Mouse (Mus musculus) frontal cortex, postnatal 25 days (tissue): ENCODE data around the gene Rtkn2.

Experiments
- DNase-seq, 2 experiments: peaks; one replicate each; pipeline ENCODE4 v3.0.0; 2022; ENCODE audit warnings: low spot score in 2 of 2

Gene Rtkn2

DNA sequence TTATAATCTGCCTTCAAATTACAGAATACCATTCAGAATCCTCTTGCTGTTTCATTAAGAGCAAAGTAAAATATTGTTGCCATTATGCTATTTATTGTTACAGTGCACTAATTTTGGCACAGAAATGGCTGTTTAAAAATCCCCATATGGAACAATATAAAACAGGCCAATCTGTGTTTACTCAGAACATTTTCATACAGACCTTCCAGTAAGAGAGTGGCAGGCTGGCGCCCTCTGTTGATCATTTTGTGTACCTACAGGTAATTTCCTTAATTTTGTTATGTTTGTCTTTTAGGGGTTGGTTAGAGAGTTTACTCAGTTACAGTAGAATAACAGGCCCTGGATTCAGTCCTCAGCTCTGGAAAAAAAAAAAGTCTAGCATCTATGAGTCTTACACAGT, 16.8 kb downstream of the Rtkn2 start:
- no peak for DNase-seq

DNA sequence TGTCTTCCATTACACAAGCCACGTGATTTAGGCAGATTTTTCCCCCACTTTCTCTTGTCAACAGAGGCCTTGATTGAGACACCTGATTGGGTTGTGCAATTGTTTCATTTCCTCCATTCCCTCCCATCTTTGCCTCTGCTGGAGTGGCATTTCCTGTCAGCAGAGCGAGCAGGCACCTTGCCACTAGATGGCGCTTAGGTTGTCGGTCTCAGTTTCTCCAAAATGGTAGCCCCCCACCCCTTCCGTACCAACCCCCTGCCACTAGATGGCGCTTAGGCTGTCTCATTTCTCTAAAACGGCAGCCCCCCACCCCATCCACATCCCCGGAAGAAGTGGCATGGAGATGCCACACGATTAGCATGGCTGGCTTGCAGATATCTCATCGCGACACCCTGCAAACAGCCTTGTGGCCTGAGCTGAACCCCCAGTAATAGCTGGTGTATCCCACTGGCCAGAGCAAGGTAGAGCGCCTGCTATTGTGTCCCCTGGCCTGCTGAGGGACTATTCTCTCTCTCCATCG, 18.8 kb downstream of the Rtkn2 start:
- DNase-seq = peak; percentile 35 to 42

DNA sequence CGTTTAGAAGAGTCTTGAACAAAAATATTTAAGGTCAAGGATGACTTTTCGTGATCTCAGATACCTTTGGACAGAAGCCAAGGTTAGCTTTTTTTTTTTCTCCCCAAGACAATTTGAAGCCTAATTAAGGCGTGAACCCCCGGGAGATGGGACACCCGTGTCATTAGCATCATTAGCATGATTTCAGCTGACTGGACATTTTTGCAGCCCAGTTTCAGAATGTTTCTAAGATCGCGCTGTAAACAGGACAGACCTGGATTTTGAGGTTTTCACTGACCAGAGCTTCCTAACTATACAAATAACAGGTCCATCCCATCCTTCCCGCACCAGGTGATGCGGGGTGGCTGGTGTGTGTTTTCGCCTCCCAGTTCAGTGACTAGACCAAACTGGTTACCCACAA, 19.8 kb downstream of the Rtkn2 start:
- DNase-seq = no peak

DNA sequence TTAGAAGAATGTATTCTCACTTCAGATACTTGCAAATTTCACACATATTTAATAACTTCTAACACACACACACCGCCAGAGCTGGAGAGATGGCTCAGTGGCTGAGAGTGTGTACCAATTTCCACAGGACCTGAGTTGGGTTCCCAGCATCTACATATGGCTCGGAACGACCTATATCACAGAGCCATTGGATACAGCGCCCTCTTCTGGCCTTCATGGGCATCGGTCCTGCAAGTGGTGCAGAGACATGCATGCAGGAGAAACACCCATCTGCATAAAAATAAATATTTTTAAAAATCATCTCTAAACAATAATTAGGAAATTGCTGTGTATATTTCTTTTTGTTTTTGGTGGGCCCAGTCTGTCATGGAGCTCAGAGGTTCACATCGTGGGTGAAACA, 22.1 kb downstream of the Rtkn2 start:
- DNase-seq = no peak

DNA sequence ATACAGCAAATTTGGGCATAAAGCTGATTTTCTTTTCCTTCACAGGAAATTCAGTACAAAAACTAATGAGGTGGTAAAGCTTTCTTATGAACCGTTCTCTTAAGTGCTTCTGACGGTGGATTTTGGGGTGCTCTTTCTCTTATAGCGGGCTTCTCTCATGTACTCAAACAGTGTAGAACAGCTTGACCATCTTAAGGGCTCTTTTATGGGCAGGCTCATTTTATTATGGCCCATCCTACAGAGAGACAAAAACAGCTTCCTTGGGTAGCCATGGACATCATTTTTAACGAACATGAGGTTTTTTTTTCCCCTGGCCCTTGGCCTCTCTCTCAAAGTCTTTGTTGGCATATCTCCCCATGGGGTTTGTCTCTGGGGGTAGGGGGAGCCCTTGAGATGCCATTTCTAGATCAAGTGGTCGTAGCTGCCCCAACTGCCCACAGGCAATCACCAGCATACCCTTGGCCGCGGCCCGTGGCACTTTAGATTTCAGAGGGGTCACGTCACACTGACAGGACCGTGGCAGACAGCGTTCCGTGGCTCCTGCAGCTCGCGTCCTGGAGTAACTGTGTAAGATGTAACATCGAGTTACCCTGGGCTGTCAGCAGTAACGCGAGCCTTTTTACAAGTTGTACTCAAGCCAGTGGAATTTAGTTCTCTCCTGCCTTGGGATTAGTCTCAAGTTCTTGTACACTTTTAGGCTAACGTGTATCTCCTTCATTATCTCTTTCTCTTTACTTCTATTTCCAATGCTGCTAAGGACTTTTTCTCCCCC, 24.5 kb downstream of the Rtkn2 start:
- DNase-seq = no peak

DNA sequence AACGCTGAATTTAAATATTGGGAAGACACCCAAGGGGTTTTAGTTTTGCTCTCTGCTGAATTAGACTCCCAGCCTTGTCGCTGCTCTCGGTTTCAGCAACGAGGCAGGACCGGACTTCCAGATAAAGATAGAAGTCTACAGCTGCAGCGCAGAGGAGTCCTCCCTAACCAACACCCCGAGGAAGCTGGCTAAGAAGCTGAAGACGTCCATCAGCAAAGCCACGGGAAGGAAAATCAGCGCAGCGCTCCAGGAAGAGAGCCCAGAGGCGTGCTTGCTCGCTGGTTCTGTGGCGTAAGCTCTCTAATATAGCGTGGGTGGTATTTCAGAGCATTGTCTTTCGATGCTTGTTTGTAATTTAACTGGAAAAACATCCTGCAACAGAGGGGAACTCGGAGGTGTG, 26.0 kb downstream of the Rtkn2 start:
- DNase-seq = no peak

DNA sequence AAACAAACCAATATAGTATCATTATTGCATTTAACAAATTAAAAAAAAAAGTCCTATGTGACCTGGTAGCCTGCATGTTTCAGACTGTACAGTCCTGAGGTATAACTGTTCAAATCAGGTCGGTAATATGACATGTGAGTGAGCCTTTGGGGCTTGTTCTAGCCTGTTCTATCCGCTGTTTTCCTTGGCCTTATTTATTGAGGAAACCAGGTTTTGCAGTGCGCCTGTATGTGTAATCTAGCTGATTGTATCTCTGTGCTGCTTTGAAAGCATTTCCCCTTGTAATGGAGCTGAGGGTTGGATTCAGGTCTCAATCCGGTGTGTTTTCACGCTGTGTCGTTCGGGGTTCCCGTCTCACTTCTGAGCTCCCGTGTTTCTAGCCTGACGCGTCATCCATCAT, 27.1 kb downstream of the Rtkn2 start:
- no peak for DNase-seq

DNA sequence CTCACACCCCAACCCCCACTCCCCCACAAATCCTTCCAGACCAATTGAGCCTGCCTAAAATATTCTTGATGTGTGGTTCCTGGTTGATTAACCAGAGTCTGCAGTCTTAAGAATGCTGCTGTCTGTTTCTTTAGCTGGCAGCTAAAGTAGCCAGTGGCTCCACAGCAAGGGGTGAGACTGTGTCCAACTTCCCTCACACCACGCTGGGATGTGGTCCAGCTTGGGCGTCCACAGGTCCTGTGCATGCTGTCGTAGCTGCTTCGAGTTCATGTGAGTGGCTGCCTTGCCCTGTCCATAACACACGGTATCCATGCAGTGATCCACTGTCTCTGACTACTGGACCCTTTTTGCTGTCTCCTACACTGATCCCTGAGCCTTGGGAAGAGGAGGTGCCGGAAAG, 27.7 kb downstream of the Rtkn2 start:
- DNase-seq = no peak

DNA sequence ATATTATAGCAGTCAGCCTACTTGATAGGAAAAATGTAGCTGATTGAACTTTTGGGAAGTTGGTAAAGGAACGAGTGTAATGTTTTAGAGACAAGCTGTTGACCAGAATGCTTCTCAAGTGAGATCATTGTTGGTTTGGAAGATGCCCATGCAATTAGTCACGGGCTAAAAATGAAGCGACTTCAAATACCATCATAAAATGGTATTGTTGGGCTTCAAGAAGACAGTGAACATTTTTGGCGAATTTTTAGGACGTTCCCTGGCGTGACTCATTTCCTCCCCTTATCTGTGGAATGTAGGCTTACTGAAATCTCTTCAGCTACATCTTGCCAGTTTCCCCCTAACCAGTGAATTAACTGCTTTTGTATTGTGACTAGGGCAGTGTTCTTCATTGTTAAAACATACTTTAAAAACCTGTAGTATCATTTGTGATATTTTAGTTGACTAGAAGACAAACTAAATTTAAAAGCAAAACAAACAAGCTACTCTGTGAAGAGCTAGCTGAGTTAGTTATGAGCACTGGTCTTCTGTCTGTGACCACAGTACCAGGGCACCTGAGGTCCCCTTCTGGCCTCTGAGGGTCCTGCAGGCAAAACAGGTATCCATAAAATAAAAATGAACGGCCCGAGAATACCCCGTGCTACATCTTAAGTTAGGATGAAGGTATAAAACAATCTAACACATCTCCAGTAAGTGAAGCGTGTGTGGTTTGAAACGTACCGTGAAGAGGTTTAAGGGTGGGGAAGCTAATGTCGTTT, 29.0 kb downstream of the Rtkn2 start:
- no peak for DNase-seq

DNA sequence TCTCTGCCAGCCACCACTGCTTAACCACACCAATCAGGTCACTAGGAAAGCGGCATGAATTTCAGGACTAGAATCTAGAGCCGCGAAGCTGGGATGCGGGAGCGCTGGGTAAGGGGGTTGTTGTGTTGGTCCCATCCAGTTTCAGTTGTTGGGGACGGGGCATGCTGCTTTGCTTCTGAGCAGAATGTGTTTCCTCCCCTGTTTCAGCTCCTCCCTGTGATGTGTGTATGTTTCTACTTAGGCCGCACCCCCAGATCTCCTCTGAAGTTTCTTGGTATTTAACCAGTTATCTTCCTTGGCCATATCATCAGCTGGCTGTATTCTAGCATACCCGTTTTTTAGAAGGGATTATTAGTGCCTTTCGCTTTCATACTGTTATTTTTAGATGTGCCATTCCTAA, 29.9 kb downstream of the Rtkn2 start:
- DNase-seq = no peak

DNA sequence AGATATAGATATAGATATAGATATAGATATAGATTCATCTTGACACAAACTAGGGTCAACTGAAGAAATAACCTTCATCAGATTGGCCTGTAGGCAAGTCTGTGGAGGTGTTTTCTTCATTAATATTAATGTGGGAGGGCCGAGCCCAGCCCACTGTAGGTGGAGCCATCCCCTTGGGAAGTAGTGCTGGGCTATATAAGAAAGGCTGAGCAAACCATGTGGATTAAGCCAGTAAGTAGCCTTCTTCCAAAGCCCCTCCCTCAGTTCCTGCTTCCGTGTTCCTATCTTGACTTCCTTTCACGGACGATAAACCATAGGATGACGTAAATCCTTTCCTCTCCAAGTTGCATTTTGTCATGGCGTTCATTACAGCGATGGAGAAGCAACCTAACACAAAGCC, 30.5 kb downstream of the Rtkn2 start:
- DNase-seq = no peak

DNA sequence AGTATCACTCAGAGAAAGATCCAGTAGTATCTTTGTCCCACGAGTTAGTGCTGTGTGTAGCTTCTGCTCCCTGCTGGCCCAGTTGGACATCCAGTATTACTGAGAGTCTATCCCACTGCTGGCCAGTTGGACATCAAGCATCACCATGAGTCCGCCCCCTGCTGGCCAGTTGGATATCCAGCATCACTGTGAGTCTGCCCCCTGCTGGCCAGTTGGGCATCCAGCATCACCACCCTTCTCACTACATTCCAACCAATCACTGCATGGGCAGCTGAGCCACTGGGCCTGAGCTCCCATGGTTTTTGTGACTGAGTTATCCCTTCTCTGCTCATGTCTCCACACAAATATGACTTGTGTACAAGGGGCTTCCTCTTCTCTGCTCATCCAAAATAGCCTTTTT, 33.8 kb downstream of the Rtkn2 start:
- peak in 1 of 2 experiments; percentile 11 for DNase-seq

DNA sequence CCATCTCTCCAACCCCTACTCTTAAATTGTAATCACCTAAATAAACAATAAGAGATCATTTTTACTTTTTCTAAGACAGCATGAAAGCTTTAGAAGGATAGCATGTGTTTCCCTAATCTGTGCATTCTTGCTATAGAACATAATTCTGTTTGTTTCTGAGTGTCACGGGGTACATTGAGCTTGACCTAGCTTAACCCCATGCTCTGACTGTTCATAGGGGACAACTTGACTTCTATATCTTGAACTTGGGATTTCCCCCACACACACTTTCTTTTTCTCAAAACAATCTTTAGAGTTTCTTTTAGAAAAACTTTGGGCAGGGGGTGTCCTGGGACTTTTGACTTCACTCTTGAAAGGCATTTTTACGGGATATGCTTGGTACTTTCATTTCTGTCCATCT, 41.4 kb downstream of the Rtkn2 start:
- DNase-seq = no peak

DNA sequence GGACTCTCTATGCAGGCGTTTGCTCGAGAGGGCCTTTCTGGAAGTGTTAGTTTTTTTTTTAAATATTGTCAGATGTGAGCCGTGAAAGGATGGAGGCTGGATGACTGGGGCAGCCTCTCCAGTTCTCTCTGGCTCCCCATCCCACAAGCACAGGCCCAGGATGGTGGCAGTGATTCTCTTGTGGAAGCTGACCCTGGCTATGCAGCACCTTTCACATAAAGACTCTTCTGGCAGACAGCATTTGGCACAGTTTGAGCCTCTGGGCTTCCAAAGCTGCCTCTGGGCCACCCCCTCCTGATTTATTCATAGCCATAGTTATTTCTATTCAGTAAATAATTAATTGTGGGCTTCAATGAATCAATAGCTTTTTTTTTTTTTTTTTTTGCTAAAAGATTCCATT, 46.3 kb downstream of the Rtkn2 start:
- DNase-seq = no peak

DNA sequence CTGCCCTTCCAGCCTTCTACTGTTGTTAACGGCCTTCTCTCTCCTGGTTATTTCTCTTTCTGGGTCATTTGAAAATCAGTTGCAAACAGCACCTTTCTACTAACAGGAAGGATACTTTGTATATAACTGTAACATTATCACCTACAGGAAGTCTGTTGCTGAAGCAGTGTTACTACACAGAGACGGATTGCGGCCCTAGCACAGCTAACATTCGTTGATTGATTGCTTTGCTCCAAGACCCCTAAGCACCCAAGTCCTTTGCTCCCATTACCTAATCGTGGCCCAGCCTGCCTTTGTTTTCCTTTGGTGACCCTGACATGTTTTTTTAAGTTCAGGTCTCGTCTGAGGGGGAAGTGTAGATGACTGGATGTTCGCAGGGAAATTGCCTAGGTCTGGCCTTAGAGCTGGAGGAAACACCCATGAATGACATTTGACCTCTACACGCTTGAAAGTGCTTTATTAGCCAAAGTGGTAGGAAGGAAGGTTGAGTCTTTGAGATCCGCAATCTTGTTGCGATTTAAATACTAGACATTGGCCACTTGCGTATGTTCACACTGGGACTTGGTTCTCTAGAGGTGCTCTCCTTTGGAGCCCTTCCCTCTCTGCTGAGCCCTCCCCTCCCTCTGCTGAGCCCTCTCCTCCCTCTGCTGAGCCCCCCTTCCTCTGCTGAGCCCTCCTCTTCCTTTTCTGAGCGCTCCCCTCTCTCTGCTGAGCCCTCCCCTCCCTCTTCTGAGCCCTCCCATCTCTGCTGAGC, 49.1 kb downstream of the Rtkn2 start:
- DNase-seq = no peak

DNA sequence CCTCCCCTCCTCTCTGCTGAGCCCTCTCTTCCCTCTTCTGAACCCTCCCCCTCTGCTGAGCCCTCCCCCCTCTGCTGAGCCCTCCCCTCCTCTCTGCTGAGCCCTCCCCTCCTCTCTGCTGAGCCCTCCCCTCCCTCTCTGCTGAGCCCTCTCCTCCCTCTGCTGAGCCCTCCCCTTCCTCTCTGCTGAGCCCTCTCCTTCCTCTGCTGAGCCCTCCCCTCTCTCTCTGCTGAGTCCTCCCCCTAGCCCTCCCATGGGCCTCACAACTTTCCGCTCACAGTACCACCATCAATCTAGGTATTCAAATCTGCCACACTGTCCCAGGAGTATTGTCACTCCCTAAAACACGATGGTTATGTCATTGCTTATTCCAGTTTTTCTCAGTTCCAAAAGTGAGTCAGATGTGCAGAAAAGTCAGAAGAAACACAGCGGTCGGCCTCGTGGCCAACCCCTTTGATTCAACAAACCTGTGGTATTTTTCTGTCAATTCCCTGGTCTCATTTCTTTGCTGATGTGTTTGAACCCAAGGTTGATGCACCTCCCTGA, 49.8 kb downstream of the Rtkn2 start:
- no peak for DNase-seq

DNA sequence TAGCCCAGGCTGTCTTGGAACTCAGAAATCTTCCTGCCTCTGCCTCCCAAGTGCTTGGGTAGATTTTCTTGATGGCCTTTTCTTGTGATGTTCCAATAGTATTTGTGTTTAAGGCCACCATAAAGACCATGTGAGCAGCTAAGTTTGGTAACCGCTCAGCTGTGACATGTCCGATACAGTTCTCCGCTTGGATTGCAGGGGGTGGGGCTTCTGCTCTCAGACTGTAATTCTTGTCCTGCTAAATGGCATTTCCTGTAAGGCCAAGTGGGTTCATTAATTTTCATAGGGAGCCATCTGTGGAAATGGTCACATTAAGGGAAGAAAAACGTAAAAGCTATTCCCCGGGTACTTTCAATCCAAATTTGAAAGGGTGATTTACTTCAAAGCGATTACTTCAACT, 50.7 kb downstream of the Rtkn2 start:
- no peak for DNase-seq

DNA sequence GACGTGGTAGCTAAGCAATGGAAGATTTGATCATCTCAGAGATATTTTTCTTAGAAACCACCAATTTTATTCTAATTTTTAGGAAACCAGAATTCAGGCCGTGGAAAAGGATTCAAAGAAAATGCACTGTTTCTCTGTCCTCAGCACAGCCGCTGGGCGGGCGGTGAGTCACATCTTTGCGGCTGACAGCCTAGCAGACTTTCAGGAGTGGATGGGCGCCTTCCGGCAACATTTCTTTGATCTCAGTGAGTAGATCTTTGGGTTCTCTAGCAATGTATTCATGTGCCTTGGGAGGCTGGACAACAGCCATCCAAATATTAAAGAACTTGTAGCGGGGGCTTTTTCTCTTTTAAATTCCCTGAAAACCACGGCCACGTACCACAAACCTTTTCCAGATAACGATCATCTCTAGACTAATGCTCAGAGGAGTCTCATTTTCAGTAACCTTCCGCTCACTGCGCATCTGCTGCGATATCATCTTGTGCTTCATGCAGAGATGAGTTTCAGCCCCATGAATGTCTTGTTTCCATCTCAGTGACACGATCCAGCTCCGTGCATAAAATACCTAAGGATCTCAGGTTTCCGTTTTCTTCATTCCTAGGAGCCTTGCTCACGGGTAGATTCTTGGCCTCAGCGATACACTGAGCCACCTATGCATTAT, 56.5 kb downstream of the Rtkn2 start:
- DNase-seq = no peak

DNA sequence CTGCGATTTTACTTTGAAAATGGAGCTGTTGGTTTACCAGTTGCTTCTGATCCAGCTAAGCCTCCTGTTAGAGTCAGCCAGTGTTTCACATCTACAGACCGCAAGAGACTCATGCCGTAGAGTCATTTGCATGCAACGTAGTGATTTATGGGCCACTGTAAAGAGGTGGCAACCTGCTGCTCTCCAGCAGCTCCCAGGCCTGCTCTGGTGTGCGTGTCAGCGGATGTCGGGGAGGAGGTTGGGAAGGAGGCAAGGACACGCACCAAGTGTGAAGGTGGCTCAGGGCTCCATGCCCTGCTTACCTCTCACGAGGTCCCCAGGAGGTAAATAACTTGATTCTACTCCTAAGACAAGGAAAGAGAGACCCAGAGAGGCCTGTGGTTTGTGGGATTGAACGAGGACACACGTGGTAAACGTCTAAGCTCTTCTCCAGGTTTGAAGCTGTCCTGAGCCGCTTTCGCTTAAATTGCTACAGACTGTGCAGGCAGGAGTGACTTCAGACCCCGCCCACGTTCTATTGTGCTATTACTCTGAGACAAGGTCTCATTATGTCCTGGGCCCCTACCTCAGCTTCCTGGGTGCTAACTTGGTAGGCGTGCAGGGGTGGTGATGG, 57.1 kb downstream of the Rtkn2 start:
- DNase-seq = no peak

DNA sequence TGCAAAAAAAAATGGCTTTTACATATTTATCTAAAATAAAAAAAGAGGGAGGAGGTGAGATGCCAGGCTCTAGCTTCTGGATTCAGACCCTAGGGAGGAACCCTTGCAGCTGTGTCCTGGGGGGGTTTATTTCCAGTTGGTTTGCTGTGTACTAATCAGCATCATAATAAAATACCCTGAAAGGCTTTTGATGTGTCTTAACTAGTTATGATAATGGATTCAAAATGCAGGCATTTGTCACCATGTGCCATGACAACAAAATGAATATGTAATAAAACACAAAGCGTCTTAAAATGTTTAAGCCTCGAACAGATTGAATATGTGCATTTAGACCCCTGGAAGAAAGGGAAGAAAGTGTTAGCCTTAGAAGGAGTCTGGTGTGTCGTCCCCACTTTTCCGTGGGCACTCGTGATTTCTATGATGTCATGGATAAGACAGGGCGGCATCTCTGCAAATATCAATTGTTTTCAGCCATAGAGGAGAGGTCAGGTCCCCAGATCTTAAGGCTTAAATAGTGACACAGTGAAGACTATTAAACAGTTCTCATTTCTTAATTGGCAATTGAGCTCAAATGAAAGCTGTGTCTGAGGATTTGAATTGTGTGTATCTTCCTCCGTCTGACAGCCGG, 59.7 kb downstream of the Rtkn2 start:
- no peak for DNase-seq
